Mouse (Mus musculus) megakaryocyte, embryonic 14.5 days (primary cell): Measurements from ENCODE around the gene Cgnl1. TPM values are rescaled to one million over a fixed set of nuclear protein-coding genes. Genes with fewer than 3 reads are reported as not detected.

Source experiments
- H3K27me3 ChIP-seq: replicated peaks from 2 replicates; pipeline ENCODE3; 2012; ENCODE audit warnings: inconsistent platforms
- H3K36me3 ChIP-seq: replicated peaks from 2 replicates; pipeline ENCODE3; 2012; ENCODE audit warnings: low read length, inconsistent platforms, mixed read lengths
- H3K4me1 ChIP-seq: 2 replicates; pipeline ENCODE4 v1.6.1; 2012; ENCODE audit warnings: inconsistent platforms
- H3K4me3 ChIP-seq: replicated peaks from 2 replicates; pipeline ENCODE3; 2012; ENCODE audit warnings: moderate library complexity, mild to moderate bottlenecking, inconsistent platforms
- H3K9me3 ChIP-seq: 2 replicates; pipeline ENCODE4 v1.6.1; 2012; ENCODE audit warnings: inconsistent platforms
- FLI1 ChIP-seq: IDR thresholded peaks from 2 replicates; pipeline ENCODE4 v1.6.1; 2012; ENCODE audit warnings: low read length, inconsistent platforms, mixed read lengths
- GATA1 ChIP-seq: IDR thresholded peaks from 3 replicates; pipeline ENCODE4 v1.6.1; 2012; ENCODE audit warnings: mixed read lengths, low read length, inconsistent platforms, borderline replicate concordance
- polyA plus RNA-seq: library from polyadenylated mRNA; stranded (reverse); fragments of >175 nt; gene quantifications from 2 replicates; pipeline ENCODE4 v1.2.3, GENCODE M21; 2012; ENCODE audit warnings: low replicate concordance; ENCODE audit not compliant: insufficient read depth

Cgnl1 gene
- 0.04 TPM in 1 of 2 replicates, not detected in the other for polyA plus RNA-seq

DNA sequence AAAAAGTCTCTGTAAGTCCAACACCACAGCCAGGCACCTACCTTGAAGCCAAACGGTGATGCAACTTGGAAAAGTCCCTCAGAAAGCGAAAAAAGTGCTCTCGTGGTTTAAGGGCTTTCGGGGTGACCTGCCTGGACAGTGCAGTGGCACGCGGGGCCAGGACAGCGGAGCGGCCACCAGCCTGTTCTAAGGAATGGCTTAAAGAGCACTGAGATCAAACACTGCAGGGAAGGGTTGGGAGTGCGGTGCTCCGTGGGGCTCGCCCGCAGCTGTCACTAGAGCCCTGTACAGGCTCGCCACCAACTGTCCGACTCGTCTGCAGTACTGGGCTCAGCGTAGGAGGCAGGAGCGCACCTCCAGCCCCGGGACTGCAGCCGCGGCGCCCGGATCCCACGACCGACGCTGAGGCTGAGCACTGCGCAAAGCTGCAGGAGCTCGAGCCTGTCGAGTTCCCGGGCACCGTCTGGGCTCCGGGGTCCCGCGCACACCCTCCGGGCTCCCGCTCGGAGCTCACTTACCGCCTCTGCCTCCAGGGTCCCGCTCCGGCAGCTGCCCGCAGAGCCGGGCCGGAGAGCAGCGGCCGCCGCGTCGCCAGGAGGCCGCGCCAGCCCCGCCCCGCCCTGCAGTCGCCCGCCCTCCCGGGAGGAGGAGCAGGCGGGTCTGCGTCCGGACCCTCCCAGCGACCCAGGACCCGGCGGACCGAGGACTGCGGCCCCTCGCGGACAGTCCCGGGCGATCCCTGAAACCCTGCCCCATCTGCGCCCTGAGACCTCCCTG, at the start of gene Cgnl1:
Gene Cgnl1 (minus strand): TSS at position 612 of the 777 bp plus-strand sequence.
- Histone ChIP-seq H3K4me1 (peaks cover 13% of the 10 kb centered on the region), H3K9me3 (peaks cover 23% of the 10 kb centered on the region), H3K36me3 (no peaks in the 10 kb centered on the region), H3K27me3 (peaks cover 65% of the 10 kb centered on the region), H3K4me3 (peak within 1 kb of the TSS; percentile 87)
- TF ChIP-seq GATA1 (no peak), FLI1 (no peak)

DNA sequence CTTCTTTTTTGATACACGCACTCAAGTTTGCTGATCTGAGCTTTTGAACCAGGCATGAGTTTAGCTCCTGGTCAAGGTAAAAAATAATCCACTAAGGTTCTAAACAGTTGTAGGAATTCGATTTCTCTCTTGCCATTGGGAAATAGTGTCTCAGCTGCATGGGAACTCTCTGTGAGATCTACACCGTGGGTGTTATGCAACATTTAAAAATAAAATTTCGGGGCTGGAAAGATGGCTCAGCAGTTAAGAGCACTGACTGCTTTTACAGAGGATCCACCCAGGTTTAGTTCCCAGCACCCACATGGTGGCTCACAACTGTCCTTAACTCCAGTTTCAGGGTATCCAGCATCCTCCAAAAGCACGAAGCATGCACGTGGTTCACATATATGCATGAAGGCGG, 47.1 kb upstream of the Cgnl1 start:
- Histone ChIP-seq H3K27me3 (peaks cover 30% of the 10 kb centered on the region), H3K4me3 (no peak overlapping the region), H3K4me1 (peaks cover 6% of the 10 kb centered on the region; the same call in 1 of the 2 replicates), H3K9me3 (peaks cover 5% of the 10 kb centered on the region; the same call in 1 of the 2 replicates), H3K36me3 (no peaks in the 10 kb centered on the region)
- TF ChIP-seq FLI1 (no peak), GATA1 (no peak)

- Histone ChIP-seq H3K27me3 (peaks cover 35% of the 10 kb centered on the region), H3K4me1 (peaks cover 6% of the 10 kb centered on the region; the same call in 1 of the 2 replicates), H3K4me3 (no peak overlapping the region), H3K36me3 (no peaks in the 10 kb centered on the region), H3K9me3 (no peaks in the 10 kb centered on the region; the same call in 1 of the 2 replicates)
- TF ChIP-seq GATA1 (no peak), FLI1 (no peak)
Observed at GRCm38 (mm10) chr9:71816121-71816520, 44.7 kb upstream of the Cgnl1 start.

DNA sequence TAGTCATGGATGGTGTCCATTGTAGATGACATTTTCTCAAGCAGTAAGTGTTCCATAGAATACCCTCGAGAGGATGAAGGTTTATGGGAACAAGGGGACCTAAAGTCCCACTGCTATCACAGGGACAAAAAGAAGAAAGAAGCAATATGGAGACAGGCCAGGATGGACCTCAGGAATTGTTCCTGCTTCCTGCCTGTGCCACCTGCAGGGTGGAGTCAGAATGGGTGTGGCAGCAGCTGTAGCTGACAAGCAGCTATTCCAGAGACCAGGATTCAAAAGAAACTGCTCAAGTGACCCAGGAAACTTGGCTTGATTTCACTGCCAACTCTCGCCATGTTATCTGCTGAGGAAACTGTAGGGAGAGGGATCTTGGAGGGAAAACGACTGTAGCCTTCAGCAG, 42.2 kb upstream of the Cgnl1 start:
- Histone ChIP-seq H3K27me3 (peaks cover 34% of the 10 kb centered on the region), H3K4me3 (no peak overlapping the region), H3K4me1 (peaks cover 6% of the 10 kb centered on the region; the same call in 1 of the 2 replicates), H3K36me3 (no peaks in the 10 kb centered on the region), H3K9me3 (peaks cover 8% of the 10 kb centered on the region)
- no peak for TF ChIP-seq GATA1
- TF ChIP-seq FLI1, result no peak

GRCm38 (mm10) chr9:71812914-71813313, 41.5 kb upstream of the Cgnl1 start:
- Histone ChIP-seq H3K4me3 (no peak overlapping the region), H3K27me3 (peaks cover 32% of the 10 kb centered on the region), H3K4me1 (peaks cover 6% of the 10 kb centered on the region; the same call in 1 of the 2 replicates), H3K9me3 (peaks cover 8% of the 10 kb centered on the region), H3K36me3 (no peaks in the 10 kb centered on the region)
- TF ChIP-seq GATA1, result no peak
- TF ChIP-seq FLI1, result no peak

- Histone ChIP-seq H3K36me3 (no peaks in the 10 kb centered on the region), H3K27me3 (peaks cover 32% of the 10 kb centered on the region), H3K9me3 (peaks cover 8% of the 10 kb centered on the region), H3K4me3 (no peak overlapping the region), H3K4me1 (peaks cover 6% of the 10 kb centered on the region; the same call in 1 of the 2 replicates)
- TF ChIP-seq GATA1 (no peak), FLI1 (no peak)
Observed at GRCm38 (mm10) chr9:71812402-71812801, 41.0 kb upstream of the Cgnl1 start.

GRCm38 (mm10) chr9:71811404-71811803, 40.0 kb upstream of the Cgnl1 start:
- H3K36me3 ChIP-seq, result no peaks in the 10 kb centered on the region
- H3K4me3 ChIP-seq, result no peak overlapping the region
- peaks cover 6% of the 10 kb centered on the region; the same call in 1 of the 2 replicates for H3K4me1 ChIP-seq
- TF ChIP-seq FLI1 (no peak), GATA1 (no peak)
- peaks cover 8% of the 10 kb centered on the region for H3K9me3 ChIP-seq
- H3K27me3 ChIP-seq, result peaks cover 32% of the 10 kb centered on the region

DNA sequence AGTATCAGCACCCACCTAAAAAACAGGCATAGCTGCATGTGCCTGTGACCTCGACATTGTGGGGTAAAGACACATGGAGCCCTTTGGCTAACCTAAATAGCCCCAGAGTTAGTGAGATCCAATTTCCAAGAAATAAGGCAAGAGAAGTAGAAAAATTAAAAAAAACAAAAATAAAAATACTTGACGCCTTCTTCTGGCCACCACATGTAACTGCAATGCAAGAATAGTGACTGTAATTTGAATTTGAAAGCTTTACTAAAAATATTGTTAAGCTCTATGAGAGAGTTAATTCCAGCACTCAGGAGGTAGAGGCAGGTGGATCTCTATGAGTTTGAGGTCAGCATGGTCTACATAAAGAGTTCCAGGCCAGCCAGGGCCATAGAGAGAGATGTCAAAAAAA, 39.3 kb upstream of the Cgnl1 start:
- Histone ChIP-seq H3K36me3 (no peaks in the 10 kb centered on the region), H3K4me3 (no peak overlapping the region), H3K9me3 (peaks cover 8% of the 10 kb centered on the region), H3K27me3 (peaks cover 30% of the 10 kb centered on the region), H3K4me1 (peaks cover 2% of the 10 kb centered on the region; the same call in 1 of the 2 replicates)
- TF ChIP-seq FLI1, result no peak
- TF ChIP-seq GATA1, result no peak

GRCm38 (mm10) chr9:71808640-71809254, 37.3 kb upstream of the Cgnl1 start:
- H3K4me3 ChIP-seq, result no peak overlapping the region
- no peaks in the 10 kb centered on the region; the same call in 1 of the 2 replicates for H3K4me1 ChIP-seq
- peaks cover 30% of the 10 kb centered on the region for H3K27me3 ChIP-seq
- peaks cover 8% of the 10 kb centered on the region for H3K9me3 ChIP-seq
- no peaks in the 10 kb centered on the region for H3K36me3 ChIP-seq
- no peak for TF ChIP-seq FLI1
- TF ChIP-seq GATA1, result no peak

DNA sequence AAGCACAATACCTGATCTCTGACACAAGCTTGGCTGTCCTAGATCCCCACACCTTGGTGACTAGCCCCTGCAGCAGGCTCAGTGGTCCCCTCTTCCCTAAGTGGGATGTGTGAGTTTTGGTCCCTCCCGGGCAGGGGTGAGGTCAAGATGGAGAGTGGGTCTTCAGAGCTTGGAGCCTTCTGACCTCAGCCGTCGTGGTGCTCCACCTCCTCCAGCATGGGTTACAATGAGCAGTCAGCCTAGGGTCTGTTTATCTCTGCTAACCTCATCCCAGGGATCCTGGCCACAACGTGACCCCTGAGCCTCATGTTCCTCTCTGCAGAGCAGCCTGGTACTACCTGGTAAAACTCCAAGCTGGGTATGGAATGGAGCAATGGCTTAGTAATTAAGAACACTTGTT, 36.4 kb upstream of the Cgnl1 start:
- Histone ChIP-seq H3K4me1 (no peaks in the 10 kb centered on the region; the same call in 1 of the 2 replicates), H3K36me3 (no peaks in the 10 kb centered on the region), H3K4me3 (no peak overlapping the region), H3K27me3 (peaks cover 33% of the 10 kb centered on the region), H3K9me3 (peaks cover 8% of the 10 kb centered on the region)
- TF ChIP-seq FLI1 (no peak), GATA1 (no peak)
